Mouse (Mus musculus): ENCODE measurements around the gene Glra4. TPM values are rescaled to one million over a fixed set of nuclear protein-coding genes. Genes with fewer than 3 reads are reported as not detected.

Glra4 gene
- total RNA-seq (2014; rRNA removed), result not detected in 2 replicates
- 0.11 TPM in 1 of 2 replicates, not detected in the other for polyA plus RNA-seq (2015; fragmentation: Nextera tagmentation; extraction: Ambion mirVana)

- no peak within 1 kb of the TSS for H3K4me3 ChIP-seq (ENCODE audit: low read length)
- no peaks in the 10 kb centered on the region for H3K27me3 ChIP-seq (ENCODE audit: insufficient read depth, low read length)
- no peaks in the 10 kb centered on the region for H3K9me3 ChIP-seq (ENCODE audit: low read length)
- H3K4me2 ChIP-seq (ENCODE audit: low read depth, low read length), result no peak within 1 kb of the TSS
- no peak within 1 kb of the TSS for H3K27ac ChIP-seq
- 70% methylated on average over 3 of the region's 3 CpGs for WGBS
- H3K36me3 ChIP-seq (ENCODE audit: insufficient read depth, low read length), result no peaks in the 10 kb centered on the region
- no peak within 1 kb of the TSS for H3K9ac ChIP-seq (replicated peaks; ENCODE audit: low read length)
- ATAC-seq (no peak), DNase-seq (ENCODE audit: low spot score) (no peak)
- no peak for TF ChIP-seq CTCF (IDR thresholded peaks at IDR 0.05; ENCODE audit: low read depth)
- no peaks in the 10 kb centered on the region for H3K4me1 ChIP-seq (ENCODE audit: insufficient read depth, low read length)
Measured at GRCm38 (mm10) chrX:136780041-136780440, at the start of gene Glra4. Glra4 (minus strand) TSS chrX:136780141.

- no peak overlapping the region for H3K9ac ChIP-seq (replicated peaks; ENCODE audit: low read length)
- no peak overlapping the region for H3K27ac ChIP-seq
- no peak for ATAC-seq
- no peak for DNase-seq (ENCODE audit: low spot score)
- H3K4me1 ChIP-seq (ENCODE audit: insufficient read depth, low read length), result no peaks in the 10 kb centered on the region
- no peaks in the 10 kb centered on the region for H3K9me3 ChIP-seq (ENCODE audit: low read length)
- no peak overlapping the region for H3K4me3 ChIP-seq (ENCODE audit: low read length)
- no peak for TF ChIP-seq CTCF (IDR thresholded peaks at IDR 0.05; ENCODE audit: low read depth)
- H3K27me3 ChIP-seq (ENCODE audit: insufficient read depth, low read length), result no peaks in the 10 kb centered on the region
- H3K4me2 ChIP-seq (ENCODE audit: low read depth, low read length), result no peak overlapping the region
- H3K36me3 ChIP-seq (ENCODE audit: insufficient read depth, low read length), result no peaks in the 10 kb centered on the region
Measured at GRCm38 (mm10) chrX:136828610-136829009, 48.7 kb upstream of the Glra4 start.

DNA sequence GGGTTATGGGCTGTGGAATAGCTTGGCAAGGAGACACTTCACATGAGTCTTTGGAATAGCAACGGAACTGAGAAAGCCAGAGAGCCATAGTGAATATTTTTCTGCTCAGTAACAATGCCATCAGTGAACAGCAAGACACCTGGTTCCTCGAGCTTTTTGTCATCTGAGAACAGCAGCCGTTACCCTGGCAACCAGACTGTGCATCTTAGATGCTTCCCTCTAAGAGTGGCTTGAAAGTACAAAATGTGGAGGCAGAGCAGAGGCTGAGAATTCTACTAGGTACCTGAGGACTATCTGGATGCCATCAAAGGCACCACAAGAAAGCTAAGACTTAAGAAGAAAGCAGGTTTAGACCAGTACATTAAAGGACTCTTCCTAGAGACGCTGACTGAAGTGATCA is 45.1 kb upstream of the Glra4 start:
- WGBS, result 48% methylated on average over 4 of the region's 4 CpGs
- no peak for TF ChIP-seq CTCF (IDR thresholded peaks at IDR 0.05; ENCODE audit: low read depth)
- DNase-seq (ENCODE audit: low spot score) (peak; percentile 41), ATAC-seq (no peak)
- Histone ChIP-seq H3K27ac (no peak overlapping the region; the same call in 1 of the 2 replicates), H3K4me3 (ENCODE audit: low read length) (no peak overlapping the region), H3K9ac (replicated peaks; ENCODE audit: low read length) (no peak overlapping the region), H3K9me3 (ENCODE audit: low read length) (no peaks in the 10 kb centered on the region), H3K4me2 (ENCODE audit: low read depth, low read length) (no peak overlapping the region), H3K4me1 (ENCODE audit: insufficient read depth, low read length) (no peaks in the 10 kb centered on the region), H3K27me3 (ENCODE audit: insufficient read depth, low read length) (no peaks in the 10 kb centered on the region), H3K36me3 (ENCODE audit: insufficient read depth, low read length) (no peaks in the 10 kb centered on the region)

GRCm38 (mm10) chrX:136822371-136822770 is 42.4 kb upstream of the Glra4 start, which contains the start of gene Plp1:
Plp1 (plus strand) TSS chrX:136822671.
- no peak for TF ChIP-seq CTCF (IDR thresholded peaks at IDR 0.05; ENCODE audit: low read depth)
- ATAC-seq (no peak), DNase-seq (ENCODE audit: low spot score) (no peak)
- no peak within 1 kb of the TSS for H3K9ac ChIP-seq (replicated peaks; ENCODE audit: low read length)
- H3K4me3 ChIP-seq (ENCODE audit: low read length), result no peak within 1 kb of the TSS
- H3K27ac ChIP-seq, result no peak within 1 kb of the TSS
- WGBS, result 15% methylated on average over 1 of the region's 1 CpGs
- no peaks in the 10 kb centered on the region for H3K4me1 ChIP-seq (ENCODE audit: insufficient read depth, low read length)
- no peak within 1 kb of the TSS for H3K4me2 ChIP-seq (ENCODE audit: low read depth, low read length)
- H3K36me3 ChIP-seq (ENCODE audit: insufficient read depth, low read length), result no peaks in the 10 kb centered on the region
- H3K27me3 ChIP-seq (ENCODE audit: insufficient read depth, low read length), result no peaks in the 10 kb centered on the region
- H3K9me3 ChIP-seq (ENCODE audit: low read length), result no peaks in the 10 kb centered on the region

DNA sequence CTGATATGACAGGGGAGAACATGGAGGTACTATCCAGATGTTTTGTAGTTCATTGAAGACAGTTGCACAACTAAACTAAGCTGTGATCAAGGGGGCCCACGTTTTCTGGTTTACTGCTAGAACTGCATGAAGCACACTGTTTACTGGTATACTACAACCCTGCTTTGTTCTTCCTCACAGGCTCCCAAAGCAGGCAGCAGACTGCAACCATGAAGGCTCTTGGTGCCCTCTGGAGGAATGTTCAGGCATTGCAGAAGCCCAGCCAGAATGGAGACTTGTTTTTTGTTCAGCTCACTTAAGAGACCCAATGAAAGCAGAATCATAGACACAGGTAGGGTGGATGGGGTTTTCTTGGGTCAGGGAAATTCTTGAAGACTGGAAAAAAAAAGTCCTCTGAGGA is 40.3 kb upstream of the Glra4 start:
- DNase-seq (ENCODE audit: low spot score), result peak; percentile 84
- Histone ChIP-seq H3K36me3 (ENCODE audit: insufficient read depth, low read length) (no peaks in the 10 kb centered on the region), H3K27ac (no peak overlapping the region), H3K27me3 (ENCODE audit: insufficient read depth, low read length) (no peaks in the 10 kb centered on the region), H3K9ac (replicated peaks; ENCODE audit: low read length) (no peak overlapping the region), H3K4me1 (ENCODE audit: insufficient read depth, low read length) (no peaks in the 10 kb centered on the region), H3K9me3 (ENCODE audit: low read length) (no peaks in the 10 kb centered on the region), H3K4me2 (ENCODE audit: low read depth, low read length) (no peak overlapping the region), H3K4me3 (ENCODE audit: low read length) (no peak overlapping the region)
- ATAC-seq, result peak; percentile 84
- peak; percentile 85 for TF ChIP-seq CTCF (IDR thresholded peaks at IDR 0.05; ENCODE audit: low read depth)
- WGBS, result 8% methylated on average over 1 of the region's 1 CpGs

GRCm38 (mm10) chrX:136819752-136820151 is 39.8 kb upstream of the Glra4 start:
- TF ChIP-seq CTCF (IDR thresholded peaks at IDR 0.05; ENCODE audit: low read depth), result no peak
- WGBS, result 80% methylated on average over 6 of the region's 6 CpGs
- Histone ChIP-seq H3K9me3 (ENCODE audit: low read length) (no peaks in the 10 kb centered on the region), H3K4me3 (ENCODE audit: low read length) (no peak overlapping the region), H3K4me1 (ENCODE audit: insufficient read depth, low read length) (no peaks in the 10 kb centered on the region), H3K4me2 (ENCODE audit: low read depth, low read length) (no peak overlapping the region), H3K36me3 (ENCODE audit: insufficient read depth, low read length) (no peaks in the 10 kb centered on the region), H3K9ac (replicated peaks; ENCODE audit: low read length) (no peak overlapping the region), H3K27ac (no peak overlapping the region), H3K27me3 (ENCODE audit: insufficient read depth, low read length) (no peaks in the 10 kb centered on the region)
- no peak for ATAC-seq
- DNase-seq (ENCODE audit: low spot score), result no peak

DNA sequence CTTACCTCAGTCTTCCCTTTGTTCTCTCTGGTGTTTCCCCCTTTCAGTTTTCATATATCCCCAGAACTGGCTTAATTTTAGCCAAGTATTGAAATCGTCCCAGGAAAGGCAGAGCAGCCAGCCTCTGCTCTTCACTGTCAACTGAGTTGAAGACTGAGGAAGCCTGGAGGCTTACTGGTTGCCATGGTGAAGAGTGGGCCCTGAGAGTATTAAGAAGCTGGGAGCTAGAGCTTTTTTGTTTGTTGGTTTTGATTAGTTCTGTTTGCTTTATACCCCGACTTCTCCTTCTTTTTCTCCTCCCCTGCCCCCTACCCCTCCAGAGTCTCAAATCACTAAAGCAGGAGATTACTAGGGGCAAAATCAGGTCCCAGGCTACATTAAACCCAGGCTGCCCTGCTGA is 17.3 kb upstream of the Glra4 start:
- no peak for TF ChIP-seq CTCF (IDR thresholded peaks at IDR 0.05; ENCODE audit: low read depth)
- no peak overlapping the region for H3K9ac ChIP-seq (replicated peaks; ENCODE audit: low read length)
- H3K27me3 ChIP-seq (ENCODE audit: insufficient read depth, low read length), result no peaks in the 10 kb centered on the region
- no peaks in the 10 kb centered on the region for H3K36me3 ChIP-seq (ENCODE audit: insufficient read depth, low read length)
- no peaks in the 10 kb centered on the region for H3K9me3 ChIP-seq (ENCODE audit: low read length)
- H3K4me3 ChIP-seq (ENCODE audit: low read length), result no peak overlapping the region
- no peak overlapping the region for H3K27ac ChIP-seq
- H3K4me2 ChIP-seq (ENCODE audit: low read depth, low read length), result no peak overlapping the region
- WGBS, result 39% methylated on average over 2 of the region's 2 CpGs
- ATAC-seq (no peak), DNase-seq (ENCODE audit: low spot score) (no peak)
- no peaks in the 10 kb centered on the region for H3K4me1 ChIP-seq (ENCODE audit: insufficient read depth, low read length)

Measured in hindbrain, postnatal 0 days (tissue).